Mouse (Mus musculus): ENCODE results near the gene Lnx1.

- no peak for TF ChIP-seq CTCF (IDR thresholded peaks at IDR 0.05; ENCODE audit: extremely low read depth, insufficient read depth, insufficient read length, insufficient replicate concordance)
- TF ChIP-seq POLR2A (IDR thresholded peaks at IDR 0.05; ENCODE audit: low read depth, low read length), result no peak
Measured at GRCm38 (mm10) chr5:74728186-74728585, 25.5 kb upstream of the Lnx1 start.
